Mouse (Mus musculus) embryonic facial prominence, embryonic 11.5 days (tissue): Measurements from ENCODE around the gene Stk32c. TPM values are rescaled to one million over a fixed set of nuclear protein-coding genes. Genes with fewer than 3 reads are reported as not detected.
A peak's percentile ranks its signal among the peaks of the same experiment; 100 is the strongest.

Experiments
- ATAC-seq: fragments of 200-750 bp; cut with Nextera tagmentation; replicated peaks from 2 replicates; pipeline ENCODE4 v1.8.0; 2017; ENCODE audit warnings: low read depth; ENCODE audit not compliant: insufficient number of reproducible peaks, low FRiP score, low TSS enrichment
- DNase-seq: peaks from one replicate; pipeline ENCODE4 v3.0.0-alpha.2; 2015; ENCODE audit warnings: low spot score
- H3K27ac ChIP-seq: fragments of 300-500 bp; sonication (generic); replicated peaks from 2 replicates; pipeline ENCODE4 v1.5.1; 2014; ENCODE audit warnings: mild to moderate bottlenecking, low read depth, low read length, control low read depth
- H3K27me3 ChIP-seq: fragments of 300-500 bp; sonication (generic); 2 replicates; pipeline ENCODE4 v1.6.1; 2014; ENCODE audit warnings: mild to moderate bottlenecking, low read length, moderate library complexity, mixed read lengths; ENCODE audit not compliant: control insufficient read depth, insufficient read depth
- H3K36me3 ChIP-seq: fragments of 300-500 bp; sonication (generic); replicated peaks from 2 replicates; pipeline ENCODE4 v1.6.1; 2014; ENCODE audit warnings: low read depth, mild to moderate bottlenecking, low read length, moderate library complexity, mixed read lengths; ENCODE audit not compliant: control insufficient read depth, insufficient read depth
- H3K4me1 ChIP-seq: fragments of 300-500 bp; sonication (generic); 2 replicates; pipeline ENCODE4 v1.6.1; 2014; ENCODE audit warnings: low read length, mixed read lengths; ENCODE audit not compliant: control insufficient read depth, insufficient read depth
- H3K4me2 ChIP-seq: fragments of 300-500 bp; sonication (generic); 2 replicates; pipeline ENCODE4 v1.6.1; 2014; ENCODE audit warnings: low read depth, mild to moderate bottlenecking, control low read depth, low read length, moderate library complexity
- H3K4me3 ChIP-seq: fragments of 300-500 bp; sonication (generic); 2 replicates; pipeline ENCODE4 v1.5.1; 2014; ENCODE audit warnings: low read depth, low read length, control low read depth
- H3K9ac ChIP-seq: fragments of 300-500 bp; sonication (generic); replicated peaks from 2 replicates; pipeline ENCODE4 v1.6.1; 2014; ENCODE audit warnings: mild to moderate bottlenecking, control low read depth, low read length
- H3K9me3 ChIP-seq: fragments of 300-500 bp; sonication (generic); replicated peaks from 2 replicates; pipeline ENCODE4 v1.6.1; 2016; ENCODE audit warnings: mild to moderate bottlenecking, low read length, inconsistent platforms, mixed read lengths; ENCODE audit not compliant: control insufficient read depth
- WGBS: fragments of 180-500 bp; shearing (Covaris S2); extraction: QIAGEN DNeasy Blood & Tissue Kit; methylation state at CpG from one replicate; pipeline ENCODE4 v1.1.7; 2014; 5-methylcytosine and 5-hydroxymethylcytosine counted together
- polyA plus RNA-seq: library from polyadenylated mRNA; unstranded; fragments of >200 nt; fragmentation: Nextera tagmentation; extraction: Ambion mirVana; gene quantifications from 2 replicates; pipeline ENCODE4 v1.2.1, GENCODE M21; 2014

Stk32c gene
- polyA plus RNA-seq, 1 experiment from 2014 or later, result 0.36 TPM

DNA sequence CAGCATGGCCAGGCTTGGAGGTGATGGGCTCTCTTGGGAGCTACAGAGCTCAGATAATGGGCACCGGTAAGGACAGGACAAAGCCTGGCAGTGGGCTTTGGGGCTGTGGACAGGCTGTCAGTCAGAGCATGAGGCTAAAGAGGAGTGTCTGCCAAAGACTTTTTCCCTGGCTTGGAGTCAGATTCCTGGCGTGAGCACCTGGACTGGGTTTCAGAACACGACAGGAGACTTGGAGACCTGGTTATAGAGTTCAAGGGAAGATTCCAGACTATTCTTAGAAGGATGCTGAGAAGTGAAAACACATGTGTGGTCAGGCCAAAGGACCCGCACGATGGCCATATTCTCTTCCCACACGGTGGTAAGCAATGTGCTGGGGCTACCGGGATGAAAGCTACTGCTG lies 107.4 kb downstream of the Stk32c start:
- WGBS, result 86% methylated on average over 7 of the region's 7 CpGs

DNA sequence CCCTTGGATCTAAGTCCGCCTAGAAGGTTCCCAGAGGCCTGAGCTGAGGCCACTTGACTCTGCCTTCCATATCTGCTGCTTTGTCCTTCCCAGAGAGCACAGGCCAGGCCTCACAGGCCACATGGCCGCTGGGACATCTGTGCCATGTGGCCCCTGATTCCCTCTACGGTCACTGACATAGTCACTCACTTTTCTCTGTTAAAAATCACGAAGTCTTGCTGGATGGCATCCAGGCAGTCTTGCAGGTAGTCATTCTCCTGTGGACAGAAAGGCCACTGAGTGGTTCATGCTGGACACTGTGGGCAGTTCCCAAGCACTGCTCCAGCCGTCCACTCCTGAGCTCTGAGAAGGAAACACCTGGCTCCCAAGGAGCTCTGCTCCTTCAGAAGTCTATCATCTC lies 108.0 kb downstream of the Stk32c start:
- no peaks in the 10 kb centered on the region for H3K36me3 ChIP-seq
- DNase-seq (no peak), ATAC-seq (no peak)
- H3K4me3 ChIP-seq, result no peak overlapping the region
- no peaks in the 10 kb centered on the region for H3K4me1 ChIP-seq
- no peak overlapping the region for H3K9ac ChIP-seq
- H3K9me3 ChIP-seq, result no peaks in the 10 kb centered on the region
- no peak overlapping the region for H3K27ac ChIP-seq
- 80% methylated on average over 5 of the region's 5 CpGs for WGBS
- H3K27me3 ChIP-seq, result no peaks in the 10 kb centered on the region
- H3K4me2 ChIP-seq, result no peak overlapping the region

More for the DNA sequence above, 107.4 kb downstream of the Stk32c start:
- Histone ChIP-seq H3K4me2 (no peak overlapping the region), H3K27ac (no peak overlapping the region), H3K36me3 (no peaks in the 10 kb centered on the region), H3K9me3 (no peaks in the 10 kb centered on the region), H3K4me1 (no peaks in the 10 kb centered on the region), H3K4me3 (no peak overlapping the region), H3K9ac (no peak overlapping the region), H3K27me3 (no peaks in the 10 kb centered on the region)
- ATAC-seq (no peak), DNase-seq (no peak)

DNA sequence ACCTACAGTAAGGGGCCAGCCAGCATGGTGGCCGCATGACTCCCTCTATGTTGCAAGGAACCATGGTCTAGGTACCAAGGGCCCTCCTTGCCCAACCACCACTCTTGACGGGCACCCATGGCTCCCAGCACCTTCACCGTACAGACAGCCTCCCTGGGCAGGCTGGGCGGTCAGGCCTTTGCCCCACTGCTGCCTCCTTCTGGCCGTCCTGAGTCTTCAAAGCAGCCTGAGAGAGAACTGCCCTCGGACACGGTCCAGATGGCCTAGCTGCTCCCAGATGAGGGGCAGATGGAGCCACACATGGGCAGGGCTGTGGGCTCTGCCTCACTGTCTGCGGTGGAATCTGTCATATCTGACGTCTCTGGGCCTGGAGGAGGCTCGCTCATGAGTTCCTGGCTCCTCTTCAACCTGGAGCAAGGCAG lies 109.1 kb downstream of the Stk32c start:
- ATAC-seq (peak; percentile 15; the same call in 1 of the 2 replicates), DNase-seq (peak; percentile 12)
- Histone ChIP-seq H3K9me3 (no peaks in the 10 kb centered on the region), H3K27ac (no peak overlapping the region), H3K27me3 (no peaks in the 10 kb centered on the region), H3K36me3 (no peaks in the 10 kb centered on the region), H3K4me3 (no peak overlapping the region), H3K4me2 (no peak overlapping the region), H3K4me1 (no peaks in the 10 kb centered on the region), H3K9ac (no peak overlapping the region)
- WGBS, result 56% methylated on average over 10 of the region's 10 CpGs

DNA sequence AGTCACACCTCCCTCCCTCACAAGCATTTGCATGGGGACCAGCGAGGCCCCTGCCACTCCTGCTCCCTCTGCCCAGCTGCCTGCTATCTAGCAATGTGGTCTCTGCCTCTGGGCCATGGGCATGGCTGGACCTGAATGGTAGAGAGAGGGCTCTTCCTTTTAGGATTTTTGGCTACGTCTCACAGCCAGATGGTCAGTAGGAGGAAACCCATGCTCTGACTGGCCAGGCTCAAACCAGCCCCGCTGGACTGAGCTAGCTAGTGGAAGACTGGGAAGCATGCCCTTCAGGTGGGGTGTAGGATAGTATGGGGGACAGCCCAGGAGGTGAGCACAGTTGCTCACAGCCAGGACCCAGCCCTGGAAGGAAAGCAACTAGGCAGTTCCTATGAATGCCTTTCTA lies 111.3 kb downstream of the Stk32c start:
- no peak for ATAC-seq
- no peak overlapping the region for H3K9ac ChIP-seq
- H3K36me3 ChIP-seq, result no peaks in the 10 kb centered on the region
- no peak for DNase-seq
- H3K9me3 ChIP-seq, result no peaks in the 10 kb centered on the region
- H3K4me1 ChIP-seq, result no peaks in the 10 kb centered on the region
- H3K27me3 ChIP-seq, result no peaks in the 10 kb centered on the region
- H3K4me2 ChIP-seq, result no peak overlapping the region
- no peak overlapping the region for H3K27ac ChIP-seq
- H3K4me3 ChIP-seq, result no peak overlapping the region
- WGBS, result 54% methylated on average over 3 of the region's 3 CpGs

DNA sequence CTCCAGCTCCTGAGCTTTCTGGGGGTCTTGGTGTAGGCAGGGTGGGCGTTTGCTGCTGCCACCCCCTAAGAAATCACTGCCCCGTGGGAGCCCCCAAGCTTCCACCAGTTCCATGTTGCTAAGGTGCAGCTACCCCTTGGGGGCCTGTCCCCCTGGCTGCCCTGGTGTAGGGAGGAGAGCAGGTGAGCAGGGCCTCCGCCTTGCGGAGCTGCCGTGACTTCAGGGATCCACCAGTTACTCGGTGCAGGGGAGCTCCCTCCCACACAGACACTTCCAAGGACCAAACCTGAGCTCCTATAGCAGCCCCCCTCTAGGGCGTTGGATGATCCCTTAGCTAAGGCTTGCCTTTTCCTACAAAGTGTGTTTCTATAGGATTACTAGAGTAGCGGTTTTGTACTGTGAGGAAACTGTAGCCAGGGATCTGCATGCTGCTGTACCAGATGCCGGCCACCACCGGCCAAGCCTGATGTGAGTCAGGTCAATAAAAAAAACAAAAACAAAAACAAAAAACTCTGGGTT lies 111.8 kb downstream of the Stk32c start:
- ATAC-seq (no peak), DNase-seq (no peak)
- 70% methylated on average over 10 of the region's 10 CpGs for WGBS
- H3K27me3 ChIP-seq, result no peaks in the 10 kb centered on the region
- no peak overlapping the region for H3K9ac ChIP-seq
- no peak overlapping the region for H3K27ac ChIP-seq
- H3K4me2 ChIP-seq, result no peak overlapping the region
- no peak overlapping the region for H3K4me3 ChIP-seq
- H3K4me1 ChIP-seq, result no peaks in the 10 kb centered on the region
- H3K36me3 ChIP-seq, result no peaks in the 10 kb centered on the region
- H3K9me3 ChIP-seq, result no peaks in the 10 kb centered on the region

DNA sequence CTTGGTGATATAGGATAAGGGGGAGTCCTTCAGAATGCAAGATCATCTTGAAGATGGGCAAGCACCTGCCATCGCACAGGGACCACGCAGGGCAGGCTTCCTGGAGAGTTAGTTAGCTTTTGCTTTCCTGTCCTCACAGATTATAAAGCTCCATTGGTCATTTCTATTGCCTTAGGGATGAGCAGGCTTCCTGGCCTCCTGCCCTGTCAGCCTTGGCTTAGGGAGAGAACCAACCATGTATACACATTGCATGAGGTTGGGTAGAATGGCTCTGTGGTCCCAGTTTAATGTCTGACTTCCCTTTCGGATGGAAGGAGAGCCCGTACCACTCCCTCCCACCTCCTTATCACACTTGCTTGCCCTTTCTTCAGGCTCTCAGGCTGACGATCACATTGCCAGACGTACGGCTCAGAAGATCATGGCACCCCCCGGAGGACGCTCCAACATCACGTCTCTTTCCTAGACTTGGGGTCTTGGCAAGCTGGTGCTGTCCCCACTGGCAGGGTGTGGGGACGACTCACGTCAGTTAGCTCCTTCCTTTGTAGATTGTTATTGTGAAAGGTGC lies 112.5 kb downstream of the Stk32c start:
- 69% methylated on average over 12 of the region's 12 CpGs for WGBS
- no peak for DNase-seq
- Histone ChIP-seq H3K4me1 (no peaks in the 10 kb centered on the region), H3K9ac (no peak overlapping the region), H3K9me3 (no peaks in the 10 kb centered on the region), H3K4me2 (no peak overlapping the region), H3K27me3 (no peaks in the 10 kb centered on the region), H3K27ac (no peak overlapping the region), H3K36me3 (no peaks in the 10 kb centered on the region), H3K4me3 (no peak overlapping the region)
- no peak for ATAC-seq

DNA sequence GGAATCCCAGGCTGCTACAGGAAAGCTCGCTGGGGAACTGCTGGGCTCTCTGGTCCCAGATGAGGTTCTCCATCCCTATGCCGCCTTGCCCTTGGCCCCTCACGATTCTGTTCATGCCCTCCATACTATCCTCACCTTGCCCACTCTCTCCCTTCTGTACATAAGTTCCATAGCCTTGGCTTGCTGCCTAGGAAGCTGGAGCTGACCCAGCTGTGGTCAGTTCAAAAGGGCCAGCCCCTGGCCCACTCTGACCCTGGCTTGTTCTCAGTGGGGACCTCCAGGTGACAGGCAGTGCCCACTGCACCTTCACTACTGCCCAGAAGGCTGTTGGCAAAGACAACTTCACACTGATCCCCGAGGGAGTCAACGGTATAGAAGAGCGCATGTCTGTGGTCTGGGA lies 116.7 kb downstream of the Stk32c start:
- no peak overlapping the region for H3K27ac ChIP-seq
- 91% methylated on average over 6 of the region's 6 CpGs for WGBS
- H3K27me3 ChIP-seq, result no peaks in the 10 kb centered on the region
- ATAC-seq (no peak), DNase-seq (no peak)
- no peak overlapping the region for H3K9ac ChIP-seq
- H3K36me3 ChIP-seq, result no peaks in the 10 kb centered on the region; the same call in 1 of the 2 replicates
- no peak overlapping the region for H3K4me2 ChIP-seq
- H3K4me3 ChIP-seq, result no peak overlapping the region
- H3K4me1 ChIP-seq, result no peaks in the 10 kb centered on the region
- H3K9me3 ChIP-seq, result no peaks in the 10 kb centered on the region

DNA sequence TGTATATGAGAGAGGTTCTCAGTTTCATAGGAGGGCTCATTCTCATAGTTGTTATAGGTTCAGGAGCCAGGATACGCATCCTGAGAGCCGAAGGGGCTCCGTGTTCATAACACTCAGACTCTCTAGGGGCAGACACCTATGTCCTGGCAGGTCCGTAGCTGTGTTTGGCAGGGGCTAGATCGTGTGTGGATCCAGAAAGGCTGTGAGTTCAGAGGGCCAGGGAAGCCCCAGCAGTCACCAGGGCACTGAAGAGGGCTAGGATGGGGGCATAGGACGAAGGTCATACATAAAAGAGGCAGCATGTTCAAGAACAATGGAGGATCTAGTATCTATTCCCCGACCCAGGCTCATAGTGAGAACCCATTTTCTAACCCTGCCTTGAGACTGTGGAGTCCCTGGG lies 117.8 kb downstream of the Stk32c start:
- DNase-seq, result no peak
- H3K27ac ChIP-seq, result no peak overlapping the region
- no peak for ATAC-seq
- H3K4me3 ChIP-seq, result no peak overlapping the region
- peaks cover 3% of the 10 kb centered on the region for H3K36me3 ChIP-seq
- H3K4me2 ChIP-seq, result no peak overlapping the region
- no peaks in the 10 kb centered on the region for H3K4me1 ChIP-seq
- no peaks in the 10 kb centered on the region for H3K27me3 ChIP-seq
- H3K9me3 ChIP-seq, result no peaks in the 10 kb centered on the region
- no peak overlapping the region for H3K9ac ChIP-seq
- 84% methylated on average over 7 of the region's 7 CpGs for whole genome bisulfite sequencing
